Mouse (Mus musculus): ENCODE results near the gene Actr1b. TPM values are rescaled to one million over a fixed set of nuclear protein-coding genes. Genes with fewer than 3 reads are reported as not detected.

Actr1b gene
- polyA plus RNA-seq, 1 experiment: 371 TPM

- Histone ChIP-seq H3K4me3 (replicated peaks; ENCODE audit: insufficient read depth, low read depth, low read length) (no peak overlapping the region), H3K27ac (ENCODE audit: insufficient read depth, low read length) (no peak overlapping the region), H3K4me1 (ENCODE audit: control insufficient read depth, insufficient read depth, low read length) (no peaks in the 10 kb centered on the region), H3K27me3 (ENCODE audit: control insufficient read depth, insufficient read depth, low read length) (no peaks in the 10 kb centered on the region)
- no peak for DNase-seq
- no peak for TF ChIP-seq CTCF (IDR thresholded peaks at IDR 0.05; ENCODE audit: borderline replicate concordance, insufficient read depth, low read depth, low read length)
- no peak for TF ChIP-seq POLR2A (IDR thresholded peaks at IDR 0.05; ENCODE audit: borderline replicate concordance, insufficient read depth, low read length)
- 84% methylated on average over 7 of the region's 7 CpGs for WGBS
Measured at GRCm38 (mm10) chr1:36658621-36659399, 55.4 kb downstream of the Actr1b start.

- H3K27me3 ChIP-seq (ENCODE audit: control insufficient read depth, insufficient read depth, low read length): no peaks in the 10 kb centered on the region
- TF ChIP-seq POLR2A (IDR thresholded peaks at IDR 0.05; ENCODE audit: borderline replicate concordance, insufficient read depth, low read length) (no peak), CTCF (IDR thresholded peaks at IDR 0.05; ENCODE audit: borderline replicate concordance, insufficient read depth, low read depth, low read length) (no peak)
- H3K4me3 ChIP-seq (replicated peaks; ENCODE audit: insufficient read depth, low read depth, low read length): no peak overlapping the region
- 88% methylated on average over 4 of the region's 4 CpGs for WGBS
- H3K27ac ChIP-seq (ENCODE audit: insufficient read depth, low read length): no peak overlapping the region
- DNase-seq: no peak
- H3K4me1 ChIP-seq (ENCODE audit: control insufficient read depth, insufficient read depth, low read length): no peaks in the 10 kb centered on the region
Measured at GRCm38 (mm10) chr1:36657658-36658415, 56.4 kb downstream of the Actr1b start.

GRCm38 (mm10) chr1:36656233-36656632, 58.0 kb downstream of the Actr1b start:
- Histone ChIP-seq H3K27ac (ENCODE audit: insufficient read depth, low read length) (no peak overlapping the region), H3K27me3 (ENCODE audit: control insufficient read depth, insufficient read depth, low read length) (no peaks in the 10 kb centered on the region), H3K4me3 (replicated peaks; ENCODE audit: insufficient read depth, low read depth, low read length) (no peak overlapping the region), H3K4me1 (ENCODE audit: control insufficient read depth, insufficient read depth, low read length) (no peaks in the 10 kb centered on the region)
- DNase-seq: no peak
- TF ChIP-seq POLR2A (IDR thresholded peaks at IDR 0.05; ENCODE audit: borderline replicate concordance, insufficient read depth, low read length) (no peak), CTCF (IDR thresholded peaks at IDR 0.05; ENCODE audit: borderline replicate concordance, insufficient read depth, low read depth, low read length) (no peak)
- 98% methylated on average over 3 of the region's 3 CpGs for WGBS

- no peak for TF ChIP-seq CTCF (IDR thresholded peaks at IDR 0.05; ENCODE audit: borderline replicate concordance, insufficient read depth, low read depth, low read length)
- TF ChIP-seq POLR2A (IDR thresholded peaks at IDR 0.05; ENCODE audit: borderline replicate concordance, insufficient read depth, low read length): no peak
- no peaks in the 10 kb centered on the region for H3K27me3 ChIP-seq (ENCODE audit: control insufficient read depth, insufficient read depth, low read length)
- DNase-seq: no peak
- WGBS: 58% methylated on average over 5 of the region's 5 CpGs
- H3K4me1 ChIP-seq (ENCODE audit: control insufficient read depth, insufficient read depth, low read length): no peaks in the 10 kb centered on the region
- no peak overlapping the region for H3K4me3 ChIP-seq (replicated peaks; ENCODE audit: insufficient read depth, low read depth, low read length)
- H3K27ac ChIP-seq (ENCODE audit: insufficient read depth, low read length): no peak overlapping the region
Measured at GRCm38 (mm10) chr1:36655039-36655438, 59.2 kb downstream of the Actr1b start.

Other genes starting within 250 kb of the Actr1b start
- 12.2 and 14.6 TPM in 2 replicates for gene Cnnm4, start 242.8 kb downstream of the Actr1b start, polyA plus RNA-seq (2012; rRNA removed)
- gene Cnnm3, start 202.6 kb downstream of the Actr1b start, polyA plus RNA-seq (2012; rRNA removed): 46.2 and 48.7 TPM in 2 replicates
- 14.4 and 15.2 TPM in 2 replicates for gene Ankrd23, start 177.5 kb downstream of the Actr1b start, polyA plus RNA-seq (2012; rRNA removed)
- gene Gm42417, start 175.0 kb downstream of the Actr1b start, polyA plus RNA-seq (2012; rRNA removed): 0.05 and 0.40 TPM in 2 replicates
- gene Ankrd39, start 167.0 kb downstream of the Actr1b start, polyA plus RNA-seq (2012; rRNA removed): 30.8 and 37.5 TPM in 2 replicates
- 23.8 and 28.5 TPM in 2 replicates for gene Sema4c, start 156.1 kb downstream of the Actr1b start, polyA plus RNA-seq (2012; rRNA removed)
- gene Fam178b, start 31.2 kb downstream of the Actr1b start, polyA plus RNA-seq (2012; rRNA removed): 1.1 and 1.4 TPM in 2 replicates
- gene Cox5b, start 23.0 kb downstream of the Actr1b start, polyA plus RNA-seq (2012; rRNA removed): 812 and 891 TPM in 2 replicates
- 0.16 and 0.21 TPM in 2 replicates for gene 4933424G06Rik, start 4.3 kb downstream of the Actr1b start, polyA plus RNA-seq (2012; rRNA removed)
- 1.5 and 1.8 TPM in 2 replicates for gene Zap70, start 47.4 kb upstream of the Actr1b start, polyA plus RNA-seq (2012; rRNA removed)
- gene Tmem131, start 229.2 kb upstream of the Actr1b start, polyA plus RNA-seq (2012; rRNA removed): 31.4 and 32.2 TPM in 2 replicates